Comparison of ENCODE assay signal across 18 mouse cellular contexts in the genomic region with DNA sequence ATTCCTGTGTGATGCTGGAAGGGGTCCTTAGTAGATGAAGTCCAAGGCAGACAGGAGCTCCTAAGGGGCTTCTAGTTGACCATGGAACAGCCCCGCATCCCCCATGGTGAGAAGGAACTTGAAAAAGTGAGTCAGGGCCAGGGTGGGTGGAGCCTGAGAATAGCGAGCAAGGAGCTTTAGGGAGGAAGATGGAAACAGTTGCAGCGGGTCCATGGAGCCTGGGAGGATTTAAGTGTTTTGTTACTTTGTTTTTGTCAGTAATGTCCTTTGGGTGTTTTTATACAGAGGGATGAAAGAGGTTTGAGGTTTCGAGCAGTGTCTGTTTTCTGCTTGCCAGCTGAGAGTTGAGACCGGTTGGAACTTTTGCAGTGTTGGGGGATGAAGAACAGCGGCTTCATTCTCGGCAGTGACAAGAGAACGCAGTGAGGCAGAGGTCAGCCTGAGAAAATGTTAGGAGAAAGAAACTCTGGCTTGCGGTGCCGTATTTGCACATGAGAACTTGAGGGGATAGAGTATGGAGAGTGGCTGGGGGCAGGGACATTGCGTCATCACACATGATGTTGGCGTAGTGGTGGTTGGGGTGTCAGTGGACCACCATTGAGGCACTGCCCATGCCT.
DNase-seq lines count a peak whose midpoint lies in the region; ATAC-seq lines count a peak whose summit lies in the region.
"Had no signal": no experiment of that assay in that cellular context is flagged by ENCODE, and none has a peak within 500 bp of the region (broad histone marks: within the 10 kb centered on the region; RNA-seq: fewer than 3 reads in every experiment).

No protein-coding gene starts in this region.

- no peak overlapping the region for H3K4me2 ChIP-seq in kidney, embryonic 16.5 days (replicated peaks; ENCODE audit: low read depth, low read length)
- H3K4me2 ChIP-seq in limb, embryonic 12.5 days = peak overlapping the region; percentile 2; the same call in 1 of the 2 replicates
- no peak overlapping the region for H3K4me2 ChIP-seq in liver, embryonic 11.5 days
- no peak overlapping the region for H3K4me2 ChIP-seq in forebrain, embryonic 16.5 days (ENCODE audit: low read length)
- H3K4me2 ChIP-seq: forebrain, embryonic 15.5 days; hindbrain, embryonic 15.5 days; liver, embryonic 13.5 days had no signal

- peaks cover 34% of the 10 kb centered on the region for H3K4me1 ChIP-seq in kidney, embryonic 16.5 days (ENCODE audit: insufficient read depth, low read length)
- H3K4me1 ChIP-seq in limb, embryonic 12.5 days (replicated peaks) = peaks cover 47% of the 10 kb centered on the region
- H3K4me1 ChIP-seq in liver, embryonic 11.5 days (replicated peaks; ENCODE audit: control insufficient read depth, insufficient read depth, low read length) = peaks cover 11% of the 10 kb centered on the region
- H3K4me1 ChIP-seq in forebrain, embryonic 16.5 days (replicated peaks; ENCODE audit: control insufficient read depth, insufficient read depth, low read length) = no peaks in the 10 kb centered on the region

- no peaks in the 10 kb centered on the region for H3K27me3 ChIP-seq in kidney, embryonic 16.5 days (ENCODE audit: insufficient read depth, low read length)
- H3K27me3 ChIP-seq in limb, embryonic 12.5 days = no peaks in the 10 kb centered on the region
- no peaks in the 10 kb centered on the region for H3K27me3 ChIP-seq in liver, embryonic 11.5 days (replicated peaks; ENCODE audit: control insufficient read depth, insufficient read depth, low read length)
- H3K27me3 ChIP-seq in forebrain, embryonic 16.5 days (replicated peaks; ENCODE audit: control insufficient read depth, insufficient read depth, low read length) = no peaks in the 10 kb centered on the region
- H3K27me3 ChIP-seq: forebrain, embryonic 15.5 days; hindbrain, embryonic 15.5 days; liver, embryonic 13.5 days had no signal

- WGBS in kidney, embryonic 16.5 days = 62% methylated on average over 12 of the region's 12 CpGs
- WGBS in limb, embryonic 12.5 days = 63% methylated on average over 12 of the region's 12 CpGs
- WGBS in liver, embryonic 11.5 days = 70% methylated on average over 12 of the region's 12 CpGs
- 76% methylated on average over 12 of the region's 12 CpGs for WGBS in forebrain, embryonic 16.5 days

- H3K27ac ChIP-seq in kidney, embryonic 16.5 days (ENCODE audit: low read length) = peak overlapping the region; percentile 68
- peak overlapping the region; percentile 36; the same call in 1 of the 2 replicates for H3K27ac ChIP-seq in limb, embryonic 12.5 days
- H3K27ac ChIP-seq in liver, embryonic 11.5 days (ENCODE audit: low read depth, low read length) = no peak overlapping the region
- no peak overlapping the region for H3K27ac ChIP-seq in forebrain, embryonic 16.5 days (ENCODE audit: low read length)
- H3K27ac ChIP-seq: forebrain, embryonic 15.5 days; hindbrain, embryonic 15.5 days; layer of hippocampus, adult 2 months; liver, embryonic 13.5 days had no signal

- no peak overlapping the region for H3K4me3 ChIP-seq in kidney, embryonic 16.5 days (ENCODE audit: low read length)
- no peak overlapping the region for H3K4me3 ChIP-seq in limb, embryonic 12.5 days (replicated peaks)
- no peak overlapping the region for H3K4me3 ChIP-seq in liver, embryonic 11.5 days (ENCODE audit: low read depth, low read length)
- no peak overlapping the region for H3K4me3 ChIP-seq in forebrain, embryonic 16.5 days (replicated peaks; ENCODE audit: low read length)
- H3K4me3 ChIP-seq: forebrain, embryonic 15.5 days; hindbrain, embryonic 15.5 days; layer of hippocampus, adult 2 months; liver, embryonic 13.5 days had no signal

- peaks cover 4% of the 10 kb centered on the region; the same call in 1 of the 2 replicates for H3K36me3 ChIP-seq in kidney, embryonic 16.5 days (ENCODE audit: insufficient read depth, low read length)
- no peaks in the 10 kb centered on the region for H3K36me3 ChIP-seq in limb, embryonic 12.5 days
- H3K36me3 ChIP-seq in liver, embryonic 11.5 days (ENCODE audit: control insufficient read depth, insufficient read depth, low read length) = no peaks in the 10 kb centered on the region
- H3K36me3 ChIP-seq in forebrain, embryonic 16.5 days (ENCODE audit: control insufficient read depth, insufficient read depth) = no peaks in the 10 kb centered on the region
- H3K36me3 ChIP-seq: forebrain, embryonic 15.5 days; hindbrain, embryonic 15.5 days; liver, embryonic 13.5 days had no signal

- H3K9me3 ChIP-seq in kidney, embryonic 16.5 days (ENCODE audit: low read length) = no peaks in the 10 kb centered on the region; the same call in 1 of the 2 replicates
- H3K9me3 ChIP-seq in limb, embryonic 12.5 days = no peaks in the 10 kb centered on the region
- no peaks in the 10 kb centered on the region for H3K9me3 ChIP-seq in liver, embryonic 11.5 days (ENCODE audit: control insufficient read depth, low read length)
- no peaks in the 10 kb centered on the region for H3K9me3 ChIP-seq in forebrain, embryonic 16.5 days (ENCODE audit: control insufficient read depth, low read length)
- H3K9me3 ChIP-seq: forebrain, embryonic 15.5 days; hindbrain, embryonic 15.5 days; liver, embryonic 13.5 days had no signal

- DNase-seq in kidney, postnatal 36 days = no peak
- peak; percentile 80 for DNase-seq in lung, postnatal 10 days
- peak; percentile 76 for DNase-seq in testis, postnatal 10 days (ENCODE audit: low spot score)
- DNase-seq in liver, embryonic 11.5 days (ENCODE audit: low spot score) = no peak
- DNase-seq: adrenal gland, postnatal 10 days; cerebellum, adult 8-10 months; gastrocnemius, postnatal 10 days; kidney, adult 8-10 months; liver, embryonic 13.5 days; right cerebral cortex, postnatal 4 days; thymus, postnatal 25 days had no signal

- ATAC-seq in kidney, embryonic 16.5 days (ENCODE audit: low FRiP score, low TSS enrichment) = no peak
- no peak for ATAC-seq in limb, embryonic 12.5 days (ENCODE audit: insufficient number of reproducible peaks, insufficient read depth, low FRiP score, low TSS enrichment, low read depth)
- no peak for ATAC-seq in liver, embryonic 11.5 days (replicated peaks; ENCODE audit: low FRiP score)
- no peak for ATAC-seq in forebrain, embryonic 16.5 days
- ATAC-seq: CD4-positive, CD25-positive, alpha-beta regulatory T cell, adult 4 months; forebrain, embryonic 15.5 days had no signal

- H3K9ac ChIP-seq in kidney, embryonic 16.5 days (replicated peaks; ENCODE audit: low read length) = peak overlapping the region; percentile 19; the same call in 1 of the 2 replicates
- no peak overlapping the region for H3K9ac ChIP-seq in limb, embryonic 12.5 days (replicated peaks)
- H3K9ac ChIP-seq in liver, embryonic 11.5 days (ENCODE audit: low read depth, low read length) = no peak overlapping the region
- no peak overlapping the region for H3K9ac ChIP-seq in forebrain, embryonic 16.5 days (replicated peaks; ENCODE audit: low read depth, low read length)
- H3K9ac ChIP-seq: forebrain, embryonic 15.5 days; hindbrain, embryonic 15.5 days; liver, embryonic 13.5 days had no signal

Comparison
In these comparisons a context has a peak if more than half of its experiments do, and no peak if none do; other contexts are left out.
1. H3K27ac ChIP-seq: peak in kidney, embryonic 16.5 days (single experiment) and limb, embryonic 12.5 days (single experiment); none in liver, embryonic 11.5 days (single experiment) and forebrain, embryonic 16.5 days (single experiment).
2. DNase-seq: peak in lung, postnatal 10 days (single experiment) and testis, postnatal 10 days (single experiment); none in kidney, postnatal 36 days (0 of 2) and liver, embryonic 11.5 days (single experiment).